Mouse (Mus musculus): ENCODE measurements around the gene Rapgef1.
A peak's percentile ranks its signal among the peaks of the same experiment; 100 is the strongest.
"Not testable (repeated sequence)": the region's sequence is repeated elsewhere in the genome, so short reads cannot be mapped to it uniquely, and the experiment has no call there.

Rapgef1 gene

GRCm38 (mm10) chr2:29755693-29756092 lies 136.2 kb downstream of the Rapgef1 start:
- no peak for DNase-seq

- peak; percentile 58 for DNase-seq
Observed at GRCm38 (mm10) chr2:29764831-29765230, 145.3 kb downstream of the Rapgef1 start.

- no peak for DNase-seq
Observed at GRCm38 (mm10) chr2:29767976-29768709, 148.6 kb downstream of the Rapgef1 start.

GRCm38 (mm10) chr2:29768901-29769300 lies 149.4 kb downstream of the Rapgef1 start:
- no peak for DNase-seq

- no peak for DNase-seq
Observed at GRCm38 (mm10) chr2:29770162-29770561, 150.6 kb downstream of the Rapgef1 start.

- no peak for DNase-seq
Observed at GRCm38 (mm10) chr2:29771611-29772461, 152.3 kb downstream of the Rapgef1 start.

GRCm38 (mm10) chr2:29773323-29773722 lies 153.8 kb downstream of the Rapgef1 start:
- no peak for DNase-seq

GRCm38 (mm10) chr2:29781256-29781655 lies 161.7 kb downstream of the Rapgef1 start:
- not testable (repeated sequence) for DNase-seq

- no peak for DNase-seq
Observed at GRCm38 (mm10) chr2:29784290-29784689, 164.8 kb downstream of the Rapgef1 start.

- DNase-seq = peak; percentile 89
Observed at GRCm38 (mm10) chr2:29787104-29787917, 167.8 kb downstream of the Rapgef1 start, which contains the start of gene Coq4. Gene Coq4 (plus strand): TSS chr2:29787493.

- peak; percentile 86 for DNase-seq
Observed at GRCm38 (mm10) chr2:29787937-29788681, 168.6 kb downstream of the Rapgef1 start, which contains the start of gene Trub2. Gene Trub2 (minus strand): TSS chr2:29788502.

Measured in thymus, postnatal 25 days (tissue).